Mouse (Mus musculus) erythroblast, embryonic 14.5 days (primary cell): ENCODE measurements around the gene Ipo13.

Experiments
- GATA1 ChIP-seq: IDR thresholded peaks from 2 replicates; pipeline ENCODE4 v1.6.1; 2012; ENCODE audit warnings: low read length, inconsistent platforms, mixed read lengths
- TAL1 ChIP-seq: IDR thresholded peaks from 3 replicates; pipeline ENCODE4 v1.6.1; 2012; ENCODE audit warnings: low read length, inconsistent platforms, mixed read lengths

DNA sequence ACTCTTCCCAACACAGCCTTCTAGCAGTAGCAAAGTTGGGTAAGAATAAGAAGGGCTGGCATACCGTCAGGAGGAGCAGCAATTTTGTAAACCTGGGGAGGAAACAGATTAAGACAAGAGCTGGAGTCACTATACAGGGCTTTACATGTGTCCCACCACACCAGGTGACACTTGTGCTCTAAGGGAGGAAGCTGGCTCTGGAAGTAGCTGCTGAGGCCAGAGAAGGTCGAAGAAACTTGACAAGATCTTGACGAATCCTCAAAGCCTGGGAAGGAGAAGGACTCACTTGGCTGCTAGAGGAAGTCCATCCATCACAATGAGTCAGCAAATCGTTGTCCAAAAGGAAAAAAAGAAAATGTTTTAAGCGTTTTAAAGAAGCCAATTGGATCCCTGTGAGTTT, 1.6 kb upstream of the Ipo13 start:
- no peak for TF ChIP-seq GATA1
- TF ChIP-seq TAL1: no peak
